Mouse (Mus musculus): ENCODE results near the gene Abcc10. TPM values are rescaled to one million over a fixed set of nuclear protein-coding genes. Genes with fewer than 3 reads are reported as not detected.

The Abcc10 gene
- polyA plus RNA-seq, 1 experiment from 2014 or later: 3.4 TPM

DNA sequence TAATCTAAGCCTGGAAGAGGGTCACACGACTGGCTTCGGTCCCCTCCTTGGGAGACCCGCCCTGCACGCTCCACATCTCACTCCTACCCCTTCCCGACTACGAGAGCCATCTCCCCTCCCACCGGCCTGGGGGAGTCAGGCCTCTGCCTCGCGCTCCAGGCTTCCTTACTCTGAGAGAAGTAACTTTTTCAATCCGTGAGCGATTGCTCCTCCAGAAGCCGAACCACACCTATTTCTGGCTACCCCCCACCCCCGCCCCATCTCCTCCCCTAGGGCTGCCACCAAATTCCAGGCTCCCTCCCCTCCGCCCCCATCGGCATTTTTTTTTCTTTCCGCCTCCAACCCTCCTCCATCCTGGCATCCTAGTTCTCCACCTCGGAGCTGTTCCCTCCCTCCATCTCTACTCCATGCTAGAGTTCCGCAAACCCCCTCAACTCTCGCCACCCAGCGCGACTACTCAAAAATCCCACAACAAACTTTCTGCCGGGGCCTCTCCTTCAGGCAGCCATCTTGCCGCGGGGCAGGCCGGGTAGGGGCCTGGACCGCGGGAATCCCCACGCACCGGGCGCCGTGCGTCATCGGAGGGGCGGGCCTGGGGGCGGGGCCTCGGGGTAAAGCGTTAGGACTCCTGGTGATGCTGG is 45.5 kb downstream of the Abcc10 start, which contains the start of gene Tjap1:
Tjap1 (minus strand) TSS at position 544 of the 641 bp plus-strand sequence.
- Histone ChIP-seq H3K9me3 (ENCODE audit: low read length) (no peaks in the 10 kb centered on the region), H3K4me3 (ENCODE audit: low read depth, low read length) (peak within 1 kb of the TSS; percentile 70), H3K4me2 (replicated peaks; ENCODE audit: low read depth, low read length) (peak within 1 kb of the TSS; percentile 79), H3K27ac (ENCODE audit: low read length) (peak within 1 kb of the TSS; percentile 91), H3K27me3 (replicated peaks; ENCODE audit: insufficient read depth, low read length) (no peaks in the 10 kb centered on the region), H3K9ac (replicated peaks; ENCODE audit: low read depth) (peak within 1 kb of the TSS; percentile 68), H3K4me1 (ENCODE audit: insufficient read depth, low read depth, low read length) (peaks cover 11% of the 10 kb centered on the region; the same call in 1 of the 2 replicates), H3K36me3 (ENCODE audit: insufficient read depth, low read length) (no peaks in the 10 kb centered on the region)
- WGBS: under 1% methylated on average over 36 of the region's 37 CpGs
- ATAC-seq (peak; percentile 99), DNase-seq (ENCODE audit: low spot score) (peak; percentile 95)
- no peak for TF ChIP-seq EP300 (IDR thresholded peaks at IDR 0.05)
- no peak for TF ChIP-seq CTCF (IDR thresholded peaks at IDR 0.05)

DNA sequence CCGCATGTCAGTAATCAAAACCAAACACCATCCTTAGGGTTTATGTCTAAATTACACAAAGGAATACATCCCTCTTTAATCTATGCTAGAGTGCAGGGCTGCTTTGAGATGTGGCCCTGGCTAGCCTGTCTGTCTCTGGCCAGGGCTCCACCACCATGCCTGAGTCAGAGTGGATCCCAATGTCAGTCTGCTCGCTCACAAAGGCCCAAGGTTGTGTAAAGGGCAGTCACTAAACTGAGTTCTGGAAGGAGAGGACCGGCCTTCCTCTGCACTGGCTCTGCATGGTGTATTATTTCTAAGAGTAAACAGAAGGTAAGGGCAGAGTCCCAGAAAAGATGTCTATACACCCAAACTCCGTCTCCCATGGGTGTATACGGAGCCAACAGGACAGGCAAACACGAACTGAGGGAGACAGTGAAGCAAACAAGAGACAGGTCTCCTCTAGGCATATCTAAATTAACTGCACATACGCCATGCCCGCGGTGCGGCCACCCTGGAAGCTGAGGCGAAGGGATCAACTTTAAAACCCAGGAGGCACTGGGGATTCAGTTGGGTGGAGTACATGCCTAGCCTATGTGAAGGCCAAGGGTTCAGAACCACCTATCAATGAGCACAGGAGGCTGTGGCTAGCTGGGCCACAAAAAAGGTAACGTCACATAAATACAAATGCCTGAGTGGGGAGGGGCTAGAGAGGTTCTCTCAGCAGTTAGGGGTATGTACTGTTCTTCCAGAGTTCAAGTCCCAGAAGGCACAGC is 50.0 kb downstream of the Abcc10 start:
- H3K4me1 ChIP-seq (ENCODE audit: insufficient read depth, low read depth, low read length): peaks cover 9% of the 10 kb centered on the region; the same call in 1 of the 2 replicates
- no peak overlapping the region for H3K27ac ChIP-seq (ENCODE audit: low read length)
- H3K9ac ChIP-seq (replicated peaks; ENCODE audit: low read depth): no peak overlapping the region
- no peaks in the 10 kb centered on the region for H3K27me3 ChIP-seq (replicated peaks; ENCODE audit: insufficient read depth, low read length)
- ATAC-seq (no peak), DNase-seq (ENCODE audit: low spot score) (no peak)
- no peak overlapping the region for H3K4me3 ChIP-seq (ENCODE audit: low read depth, low read length)
- H3K9me3 ChIP-seq (ENCODE audit: low read length): no peaks in the 10 kb centered on the region
- no peaks in the 10 kb centered on the region for H3K36me3 ChIP-seq (ENCODE audit: insufficient read depth, low read length)
- H3K4me2 ChIP-seq (replicated peaks; ENCODE audit: low read depth, low read length): no peak overlapping the region
- 85% methylated on average over 12 of the region's 12 CpGs for WGBS
- TF ChIP-seq EP300 (IDR thresholded peaks at IDR 0.05) (no peak), CTCF (IDR thresholded peaks at IDR 0.05) (no peak)

DNA sequence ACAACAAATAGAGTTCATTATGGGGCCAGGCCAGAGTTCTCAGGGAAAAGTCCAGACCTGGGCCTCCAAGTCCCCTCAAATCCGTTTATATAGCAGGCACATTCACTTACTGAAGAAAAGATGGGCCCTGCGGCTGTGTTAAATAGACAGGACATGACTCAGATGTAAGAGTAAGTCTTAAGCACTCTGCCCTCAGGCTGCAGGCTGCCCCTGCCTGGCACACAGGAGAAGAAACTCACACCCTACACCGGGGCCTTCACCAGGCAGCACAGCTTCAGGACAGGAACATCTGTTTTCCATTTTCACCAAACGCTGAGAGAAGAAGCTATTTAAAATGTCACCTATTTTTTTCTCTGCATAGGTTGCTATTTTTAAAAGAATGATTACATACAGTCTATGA is 50.6 kb downstream of the Abcc10 start:
- no peak for ATAC-seq
- DNase-seq (ENCODE audit: low spot score): no peak
- H3K4me2 ChIP-seq (replicated peaks; ENCODE audit: low read depth, low read length): no peak overlapping the region
- H3K4me1 ChIP-seq (ENCODE audit: insufficient read depth, low read depth, low read length): peaks cover 8% of the 10 kb centered on the region; the same call in 1 of the 2 replicates
- no peak overlapping the region for H3K4me3 ChIP-seq (ENCODE audit: low read depth, low read length)
- no peaks in the 10 kb centered on the region for H3K9me3 ChIP-seq (ENCODE audit: low read length)
- TF ChIP-seq CTCF (IDR thresholded peaks at IDR 0.05) (no peak), EP300 (IDR thresholded peaks at IDR 0.05) (no peak)
- H3K27ac ChIP-seq (ENCODE audit: low read length): no peak overlapping the region
- no peaks in the 10 kb centered on the region for H3K27me3 ChIP-seq (replicated peaks; ENCODE audit: insufficient read depth, low read length)
- H3K9ac ChIP-seq (replicated peaks; ENCODE audit: low read depth): no peak overlapping the region
- H3K36me3 ChIP-seq (ENCODE audit: insufficient read depth, low read length): no peaks in the 10 kb centered on the region
- 63% methylated on average over 4 of the region's 4 CpGs for WGBS

DNA sequence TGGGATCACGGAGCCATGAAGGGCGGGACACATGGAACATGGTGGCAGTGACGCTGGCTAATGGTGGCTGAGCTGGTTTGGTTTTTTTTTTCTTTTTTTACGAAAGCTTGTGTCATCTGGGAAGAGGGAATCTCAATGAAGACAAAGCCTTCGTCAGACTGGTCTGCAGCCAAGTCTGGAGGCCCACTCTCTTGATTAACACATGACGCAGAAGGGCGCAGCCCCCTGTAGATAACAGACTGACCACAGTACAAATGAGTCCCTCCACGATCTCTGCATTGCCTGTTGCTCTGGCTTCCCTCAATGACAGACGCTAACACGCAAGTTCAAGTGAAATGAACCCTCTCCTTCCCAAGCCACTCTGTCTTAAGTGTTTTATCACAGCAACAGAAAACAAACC is 52.6 kb downstream of the Abcc10 start:
- 77% methylated on average over 10 of the region's 10 CpGs for WGBS
- peak overlapping the region; percentile 43; the same call in 1 of the 2 replicates for H3K27ac ChIP-seq (ENCODE audit: low read length)
- no peaks in the 10 kb centered on the region for H3K9me3 ChIP-seq (ENCODE audit: low read length)
- no peak overlapping the region; the same call in 1 of the 2 replicates for H3K9ac ChIP-seq (replicated peaks; ENCODE audit: low read depth)
- no peaks in the 10 kb centered on the region for H3K4me1 ChIP-seq (ENCODE audit: insufficient read depth, low read depth, low read length)
- no peak overlapping the region for H3K4me2 ChIP-seq (replicated peaks; ENCODE audit: low read depth, low read length)
- no peaks in the 10 kb centered on the region for H3K27me3 ChIP-seq (replicated peaks; ENCODE audit: insufficient read depth, low read length)
- no peak overlapping the region for H3K4me3 ChIP-seq (ENCODE audit: low read depth, low read length)
- DNase-seq (ENCODE audit: low spot score): no peak
- no peak for ATAC-seq
- TF ChIP-seq CTCF (IDR thresholded peaks at IDR 0.05) (no peak), EP300 (IDR thresholded peaks at IDR 0.05) (no peak)
- H3K36me3 ChIP-seq (ENCODE audit: insufficient read depth, low read length): peaks cover 4% of the 10 kb centered on the region; the same call in 1 of the 2 replicates

DNA sequence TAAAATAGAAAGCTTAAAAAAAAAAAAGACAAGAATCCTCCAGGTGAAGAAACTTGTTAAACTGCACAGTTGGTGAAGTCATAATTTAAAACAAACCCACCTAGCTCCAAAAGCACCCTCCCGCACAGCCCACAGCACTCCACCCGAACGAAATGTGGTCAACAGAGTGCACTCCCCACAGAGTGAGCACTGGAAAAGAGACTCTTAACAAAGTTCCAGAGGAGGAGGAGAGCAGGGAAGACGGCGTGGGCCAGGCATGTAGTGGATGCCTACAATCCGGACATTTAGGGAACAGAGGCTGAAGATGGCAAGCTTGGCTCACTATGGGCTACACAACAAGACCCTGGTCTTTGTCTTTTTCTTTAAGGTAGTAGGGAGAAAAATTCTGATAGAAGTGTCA is 53.1 kb downstream of the Abcc10 start:
- ATAC-seq (peak; percentile 51; the same call in 1 of the 2 replicates), DNase-seq (ENCODE audit: low spot score) (no peak)
- TF ChIP-seq CTCF (IDR thresholded peaks at IDR 0.05) (no peak), EP300 (IDR thresholded peaks at IDR 0.05) (no peak)
- Histone ChIP-seq H3K36me3 (ENCODE audit: insufficient read depth, low read length) (peaks cover 8% of the 10 kb centered on the region; the same call in 1 of the 2 replicates), H3K4me3 (ENCODE audit: low read depth, low read length) (no peak overlapping the region), H3K27me3 (replicated peaks; ENCODE audit: insufficient read depth, low read length) (no peaks in the 10 kb centered on the region), H3K4me1 (ENCODE audit: insufficient read depth, low read depth, low read length) (no peaks in the 10 kb centered on the region), H3K9ac (replicated peaks; ENCODE audit: low read depth) (no peak overlapping the region; the same call in 1 of the 2 replicates), H3K27ac (ENCODE audit: low read length) (peak overlapping the region; percentile 43; the same call in 1 of the 2 replicates), H3K4me2 (replicated peaks; ENCODE audit: low read depth, low read length) (no peak overlapping the region), H3K9me3 (ENCODE audit: low read length) (no peaks in the 10 kb centered on the region)
- 56% methylated on average over 6 of the region's 6 CpGs for WGBS

DNA sequence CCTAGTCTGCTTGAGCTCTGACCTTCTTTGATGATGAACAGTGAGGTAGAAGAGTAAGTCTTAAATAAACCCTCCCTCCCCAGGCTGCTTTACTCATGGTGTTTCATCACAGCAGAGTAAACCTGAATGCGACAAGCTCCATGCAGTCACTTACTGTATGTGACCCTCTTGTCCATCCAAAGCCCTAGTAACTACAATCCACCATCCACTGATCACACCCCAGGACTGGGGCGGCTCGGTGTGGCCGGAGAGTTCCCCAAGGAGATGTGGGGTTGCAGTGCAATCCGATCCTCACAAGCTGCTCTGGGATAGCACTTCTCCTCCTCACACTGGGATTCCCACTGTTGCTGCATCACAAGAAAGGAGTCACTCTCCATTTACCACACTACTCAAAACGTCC is 53.7 kb downstream of the Abcc10 start:
- no peak for TF ChIP-seq CTCF (IDR thresholded peaks at IDR 0.05)
- no peak for TF ChIP-seq EP300 (IDR thresholded peaks at IDR 0.05)
- no peak for DNase-seq (ENCODE audit: low spot score)
- no peak overlapping the region for H3K9ac ChIP-seq (replicated peaks; ENCODE audit: low read depth)
- H3K27ac ChIP-seq (ENCODE audit: low read length): 0 out of 2 replicates have a peak overlapping the region, but pooled peaks have one; percentile 27
- H3K27me3 ChIP-seq (replicated peaks; ENCODE audit: insufficient read depth, low read length): no peaks in the 10 kb centered on the region
- H3K4me1 ChIP-seq (ENCODE audit: insufficient read depth, low read depth, low read length): no peaks in the 10 kb centered on the region
- H3K4me2 ChIP-seq (replicated peaks; ENCODE audit: low read depth, low read length): no peak overlapping the region
- H3K9me3 ChIP-seq (ENCODE audit: low read length): no peaks in the 10 kb centered on the region
- no peak overlapping the region for H3K4me3 ChIP-seq (ENCODE audit: low read depth, low read length)
- no peak for ATAC-seq
- H3K36me3 ChIP-seq (ENCODE audit: insufficient read depth, low read length): peaks cover 8% of the 10 kb centered on the region; the same call in 1 of the 2 replicates
- WGBS: 67% methylated on average over 6 of the region's 6 CpGs

Data from lung, postnatal 0 days (tissue).